Mouse (Mus musculus) thymus, adult 2 months (tissue): ENCODE data around the gene Rtn4ip1.

Experiments
- CTCF ChIP-seq: fragments of 200-500 bp; IDR thresholded peaks from 2 replicates; pipeline ENCODE4 v1.5.1; 2012; ENCODE audit warnings: mild to moderate bottlenecking, control low read depth, low read length, moderate library complexity, borderline replicate concordance; ENCODE audit not compliant: control insufficient read depth, poor library complexity, insufficient read depth; ENCODE audit errors: extremely low read depth
- POLR2A ChIP-seq: fragments of 200-500 bp; IDR thresholded peaks from 2 replicates; pipeline ENCODE4 v1.6.1; 2012; ENCODE audit warnings: mild to moderate bottlenecking, low read length, control low read depth, moderate library complexity; ENCODE audit not compliant: control insufficient read depth, poor library complexity, insufficient read depth; ENCODE audit errors: extremely low read depth

- TF ChIP-seq POLR2A (no peak), CTCF (no peak)
Measured at GRCm38 (mm10) chr10:43912236-43912635, 10.6 kb downstream of the Rtn4ip1 start.
